Mouse (Mus musculus) common myeloid progenitor, adult 5-6 weeks (primary cell): ENCODE data around the gene Grap2. TPM values are rescaled to one million over a fixed set of nuclear protein-coding genes. Genes with fewer than 3 reads are reported as not detected.
A peak's percentile ranks its signal among the peaks of the same experiment; 100 is the strongest.

ENCODE experiments used
- ATAC-seq: replicated peaks from 2 replicates; pipeline ENCODE4 v1.8.0; 2016; ENCODE audit warnings: low read depth, mild to moderate bottlenecking, moderate TSS enrichment, inconsistent platforms; ENCODE audit not compliant: poor library complexity, severe bottlenecking
- total RNA-seq: library from RNA; stranded (forward); fragments of 200-1000, 187-1606 nt; gene quantifications from 2 replicates; pipeline ENCODE4 v1.2.3, GENCODE M21; 2017

Grap2 gene
- total RNA-seq, 1 experiment from 2014 or later = 1.2 TPM

GRCm38 (mm10) chr15:80598750-80599149 is 26.4 kb downstream of the Grap2 start:
- no peak for ATAC-seq

GRCm38 (mm10) chr15:80599213-80599750 is 26.9 kb downstream of the Grap2 start:
- ATAC-seq = peak; percentile 84

- no peak for ATAC-seq
These were observed 27.4 kb downstream of the Grap2 start for GRCm38 (mm10) chr15:80599843-80600242.

- ATAC-seq = no peak
These were observed 29.1 kb downstream of the Grap2 start for GRCm38 (mm10) chr15:80601456-80601855.

- ATAC-seq = no peak
These were observed 30.1 kb downstream of the Grap2 start for GRCm38 (mm10) chr15:80602487-80602886.

- ATAC-seq = no peak
These were observed 31.6 kb downstream of the Grap2 start for GRCm38 (mm10) chr15:80604026-80604425.

GRCm38 (mm10) chr15:80607970-80608369 is 35.6 kb downstream of the Grap2 start:
- no peak for ATAC-seq

GRCm38 (mm10) chr15:80610335-80610734 is 37.9 kb downstream of the Grap2 start:
- no peak for ATAC-seq

GRCm38 (mm10) chr15:80611478-80611877 is 39.1 kb downstream of the Grap2 start:
- no peak for ATAC-seq

- ATAC-seq = no peak
These were observed 41.5 kb downstream of the Grap2 start for GRCm38 (mm10) chr15:80613904-80614303.

GRCm38 (mm10) chr15:80614500-80615289 is 42.3 kb downstream of the Grap2 start:
- ATAC-seq = peak; percentile 56

GRCm38 (mm10) chr15:80615290-80615570 is 42.8 kb downstream of the Grap2 start:
- no peak for ATAC-seq

- ATAC-seq = no peak
These were observed 43.4 kb downstream of the Grap2 start for GRCm38 (mm10) chr15:80615636-80616383.

- ATAC-seq = peak; percentile 31; the same call in 1 of the 2 replicates
These were observed 45.4 kb downstream of the Grap2 start for GRCm38 (mm10) chr15:80617839-80618238.

- no peak for ATAC-seq
These were observed 46.8 kb downstream of the Grap2 start for GRCm38 (mm10) chr15:80619166-80619565.

GRCm38 (mm10) chr15:80619786-80620185 is 47.4 kb downstream of the Grap2 start:
- ATAC-seq = peak; percentile 63

- no peak for ATAC-seq
These were observed 48.0 kb downstream of the Grap2 start for GRCm38 (mm10) chr15:80620371-80620770.

GRCm38 (mm10) chr15:80623171-80623837 is 50.9 kb downstream of the Grap2 start:
- peak; percentile 79 for ATAC-seq

GRCm38 (mm10) chr15:80626472-80626871 is 54.1 kb downstream of the Grap2 start:
- no peak for ATAC-seq

GRCm38 (mm10) chr15:80630147-80630546 is 57.8 kb downstream of the Grap2 start:
- ATAC-seq = no peak

- ATAC-seq = no peak
These were observed 58.3 kb downstream of the Grap2 start for GRCm38 (mm10) chr15:80630711-80631110.
